Mouse (Mus musculus) stomach, postnatal 0 days (tissue): ENCODE data around the gene Abhd17b. TPM values are rescaled to one million over a fixed set of nuclear protein-coding genes. Genes with fewer than 3 reads are reported as not detected.

ENCODE experiments used
- ATAC-seq: fragments of 200-750 bp; cut with Nextera tagmentation; 2 replicates; pipeline ENCODE4 v1.8.0; 2017; ENCODE audit not compliant: low FRiP score, low TSS enrichment
- DNase-seq: peaks from one replicate; pipeline ENCODE4 v3.0.0-alpha.2; 2016; ENCODE audit warnings: low spot score
- H3K27ac ChIP-seq: fragments of 300-500 bp; sonication (generic); replicated peaks from 2 replicates; pipeline ENCODE4 v1.5.1; 2014; ENCODE audit warnings: mild to moderate bottlenecking, control low read depth
- H3K27me3 ChIP-seq: fragments of 300-500 bp; sonication (generic); 2 replicates; pipeline ENCODE4 v1.6.1; 2014; ENCODE audit warnings: low read length; ENCODE audit not compliant: control insufficient read depth, insufficient read depth
- H3K36me3 ChIP-seq: fragments of 300-500 bp; sonication (generic); 2 replicates; pipeline ENCODE4 v1.6.1; 2014; ENCODE audit warnings: low read length, mixed read lengths; ENCODE audit not compliant: control insufficient read depth, insufficient read depth
- H3K4me1 ChIP-seq: fragments of 300-500 bp; sonication (generic); replicated peaks from 2 replicates; pipeline ENCODE4 v1.6.1; 2014; ENCODE audit warnings: antibody characterized with exemption; ENCODE audit not compliant: control insufficient read depth, insufficient read depth
- H3K4me2 ChIP-seq: fragments of 300-500 bp; sonication (generic); replicated peaks from 2 replicates; pipeline ENCODE4 v1.6.1; 2014; ENCODE audit warnings: low read depth, mild to moderate bottlenecking, control low read depth, moderate library complexity
- H3K4me3 ChIP-seq: fragments of 300-500 bp; sonication (generic); 2 replicates; pipeline ENCODE4 v1.5.1; 2014; ENCODE audit warnings: low read depth, low read length, control low read depth
- H3K9ac ChIP-seq: fragments of 300-500 bp; sonication (generic); 2 replicates; pipeline ENCODE4 v1.6.1; 2014; ENCODE audit warnings: mild to moderate bottlenecking, low read length, control low read depth, mixed read lengths
- H3K9me3 ChIP-seq: fragments of 300-500 bp; sonication (generic); 2 replicates; pipeline ENCODE4 v1.6.1; 2016; ENCODE audit warnings: low read length; ENCODE audit not compliant: control insufficient read depth
- CTCF ChIP-seq: IDR thresholded peaks from 2 replicates; pipeline ENCODE4 v1.5.1; 2016; ENCODE audit warnings: antibody characterized with exemption, low read depth, mild to moderate bottlenecking, moderate library complexity
- EP300 ChIP-seq: optimal IDR thresholded peaks from 2 replicates; pipeline ENCODE3; 2016; ENCODE audit warnings: antibody characterized with exemption
- WGBS: fragments of 180-500 bp; shearing (Covaris S2); extraction: QIAGEN DNeasy Blood & Tissue Kit; methylation state at CpG from one replicate; pipeline ENCODE4 v1.1.7; 2014; 5-methylcytosine and 5-hydroxymethylcytosine counted together
- polyA plus RNA-seq: library from polyadenylated mRNA; unstranded; fragments of >200 nt; fragmentation: Nextera tagmentation; extraction: Ambion mirVana; gene quantifications from 2 replicates; pipeline ENCODE4 v1.2.1, GENCODE M21; 2015

Gene Abhd17b
- polyA plus RNA-seq, 1 experiment from 2014 or later, result 19.3 TPM

- Histone ChIP-seq H3K4me2 (no peak overlapping the region), H3K27ac (no peak overlapping the region), H3K27me3 (no peaks in the 10 kb centered on the region), H3K4me1 (no peaks in the 10 kb centered on the region), H3K36me3 (no peaks in the 10 kb centered on the region), H3K9me3 (no peaks in the 10 kb centered on the region), H3K4me3 (no peak overlapping the region), H3K9ac (no peak overlapping the region)
- ATAC-seq, result no peak
- no peak for DNase-seq
- TF ChIP-seq CTCF (no peak), EP300 (no peak)
- 75% methylated on average over 5 of the region's 5 CpGs for WGBS
Observed at GRCm38 (mm10) chr19:21731887-21732286, 78.9 kb downstream of the Abhd17b start.

- no peak overlapping the region for H3K27ac ChIP-seq
- no peaks in the 10 kb centered on the region for H3K36me3 ChIP-seq
- TF ChIP-seq EP300 (no peak), CTCF (no peak)
- H3K9ac ChIP-seq, result no peak overlapping the region
- ATAC-seq (no peak), DNase-seq (no peak)
- no peak overlapping the region for H3K4me3 ChIP-seq
- H3K4me2 ChIP-seq, result no peak overlapping the region
- no peaks in the 10 kb centered on the region for H3K9me3 ChIP-seq
- no peaks in the 10 kb centered on the region for H3K4me1 ChIP-seq
- 93% methylated on average over 2 of the region's 2 CpGs for WGBS
- H3K27me3 ChIP-seq, result no peaks in the 10 kb centered on the region
Observed at GRCm38 (mm10) chr19:21733176-21733575, 80.2 kb downstream of the Abhd17b start.

GRCm38 (mm10) chr19:21734112-21734511 lies 81.1 kb downstream of the Abhd17b start:
- 34% methylated on average over 5 of the region's 5 CpGs for whole genome bisulfite sequencing
- no peak overlapping the region for H3K4me3 ChIP-seq
- no peak overlapping the region for H3K9ac ChIP-seq
- no peak for ATAC-seq
- H3K27ac ChIP-seq, result no peak overlapping the region
- H3K4me1 ChIP-seq, result no peaks in the 10 kb centered on the region
- H3K27me3 ChIP-seq, result no peaks in the 10 kb centered on the region
- no peaks in the 10 kb centered on the region for H3K36me3 ChIP-seq
- no peaks in the 10 kb centered on the region for H3K9me3 ChIP-seq
- no peak overlapping the region for H3K4me2 ChIP-seq
- TF ChIP-seq EP300 (no peak), CTCF (peak; percentile 73)
- DNase-seq, result no peak

Other genes with a start within 250 kb of the Abhd17b start
- 0.21 and 0.22 TPM in 2 replicates for gene Gda, start 179.7 kb upstream of the Abhd17b start, polyA plus RNA-seq
- gene 1110059E24Rik, start 209 bp upstream of the Abhd17b start, polyA plus RNA-seq, result 31.4 and 33.4 TPM in 2 replicates
- gene Cemip2, start 125.2 kb downstream of the Abhd17b start, polyA plus RNA-seq, result 5.5 and 5.8 TPM in 2 replicates